Mouse (Mus musculus) frontal cortex, postnatal 25 days (tissue): ENCODE data around the gene Pabpn1l.

ENCODE experiments used
- DNase-seq, 2 experiments: peaks; one replicate each; pipeline ENCODE4 v3.0.0; 2022; ENCODE audit warnings: low spot score in 2 of 2

Pabpn1l gene

DNA sequence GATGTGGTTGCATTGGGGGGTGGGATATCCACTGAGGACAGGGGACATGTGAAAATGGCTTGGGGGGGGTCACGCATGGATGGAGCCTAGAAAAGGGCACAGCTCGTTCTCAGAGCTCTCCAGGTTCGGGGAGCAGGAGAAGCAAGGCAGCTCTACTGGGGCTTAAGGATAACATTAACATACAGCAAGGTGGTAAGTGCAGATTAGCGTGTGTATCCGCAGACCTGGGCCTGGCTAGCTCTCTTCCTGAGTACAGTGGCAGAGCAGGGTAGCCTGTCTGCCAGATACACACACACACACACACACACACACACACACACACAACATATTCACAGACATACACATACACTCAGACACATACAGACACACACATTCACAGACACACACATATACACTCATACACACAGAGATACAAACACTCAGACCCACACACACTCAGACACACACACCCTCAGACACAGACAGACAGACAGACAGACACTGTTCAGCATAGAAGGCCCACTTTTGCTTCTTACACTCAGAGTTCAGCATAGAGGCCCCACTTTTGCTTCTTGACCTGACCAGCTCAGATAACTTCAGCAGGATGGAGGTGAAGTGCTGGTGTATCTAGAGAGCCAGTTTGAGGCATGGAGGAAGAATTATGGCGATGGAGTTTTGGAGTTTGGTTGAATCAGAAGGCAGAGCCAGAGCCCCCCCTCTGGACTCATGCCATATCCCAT lies 3.7 kb downstream of the Pabpn1l start:
- DNase-seq = no peak

DNA sequence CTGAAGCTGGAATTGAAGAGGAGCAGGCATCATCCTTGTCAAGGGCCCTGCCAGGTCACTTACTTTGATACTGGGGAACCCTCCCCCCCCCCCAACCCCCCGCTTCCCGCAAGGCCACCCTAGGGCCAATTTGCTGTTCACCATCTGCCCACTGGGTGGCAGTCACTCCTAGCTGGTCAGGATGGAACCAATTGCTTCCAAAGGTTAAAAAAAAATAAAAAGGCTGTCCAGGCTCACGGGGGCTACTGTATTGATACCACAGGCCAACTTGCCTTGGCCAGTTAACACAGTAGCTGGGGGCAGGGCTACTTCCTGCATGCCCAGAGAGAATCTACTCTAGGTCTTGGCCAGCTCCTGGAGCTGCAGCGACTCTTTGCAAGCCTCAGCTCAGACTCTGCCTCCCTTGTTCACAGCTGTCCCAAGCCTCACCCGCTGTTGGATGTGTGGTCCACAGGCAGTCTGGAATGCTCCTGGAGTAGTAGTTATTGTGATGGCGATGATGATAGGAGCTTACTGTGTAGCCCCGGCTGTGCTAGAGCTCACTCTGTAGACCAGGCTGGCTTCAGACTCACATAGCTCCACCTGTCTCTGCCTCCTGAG lies 4.5 kb downstream of the Pabpn1l start:
- DNase-seq = peak; percentile 67 to 71

DNA sequence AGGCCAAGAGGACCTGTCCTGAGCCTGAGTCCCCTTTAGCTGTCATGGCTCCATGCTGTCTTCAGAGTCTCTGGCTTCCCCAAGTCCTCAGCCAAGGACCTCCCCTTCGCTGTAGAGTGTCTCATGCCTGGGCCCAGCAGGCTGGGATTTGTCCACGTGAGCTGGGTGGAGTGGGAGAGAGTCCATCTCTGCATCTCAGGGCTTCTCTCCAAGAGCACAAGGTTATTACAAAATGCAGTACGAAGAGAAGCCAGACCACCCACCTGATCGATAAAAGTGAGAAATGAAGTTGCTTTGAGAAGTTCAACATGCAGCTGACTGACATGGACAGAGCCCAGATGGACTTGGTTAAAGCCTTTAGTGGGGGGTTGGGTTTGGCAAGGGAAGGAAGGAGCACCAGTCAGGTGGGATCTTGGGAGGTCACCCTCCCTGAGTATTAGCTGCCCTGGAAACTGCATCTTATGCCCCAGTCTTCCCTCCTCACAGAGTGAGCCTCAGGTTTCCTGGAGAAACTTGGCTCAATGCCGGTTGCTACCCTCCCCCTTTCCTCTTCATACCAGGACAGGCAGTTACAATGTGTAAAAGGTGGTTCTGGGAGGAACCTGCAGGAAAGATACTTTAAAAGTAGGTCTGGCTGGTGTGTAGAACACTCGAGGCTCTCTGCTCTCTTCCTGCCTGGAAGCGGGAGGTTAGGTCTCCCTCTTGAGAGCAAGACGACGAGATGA lies 6.2 kb downstream of the Pabpn1l start:
- DNase-seq = no peak

DNA sequence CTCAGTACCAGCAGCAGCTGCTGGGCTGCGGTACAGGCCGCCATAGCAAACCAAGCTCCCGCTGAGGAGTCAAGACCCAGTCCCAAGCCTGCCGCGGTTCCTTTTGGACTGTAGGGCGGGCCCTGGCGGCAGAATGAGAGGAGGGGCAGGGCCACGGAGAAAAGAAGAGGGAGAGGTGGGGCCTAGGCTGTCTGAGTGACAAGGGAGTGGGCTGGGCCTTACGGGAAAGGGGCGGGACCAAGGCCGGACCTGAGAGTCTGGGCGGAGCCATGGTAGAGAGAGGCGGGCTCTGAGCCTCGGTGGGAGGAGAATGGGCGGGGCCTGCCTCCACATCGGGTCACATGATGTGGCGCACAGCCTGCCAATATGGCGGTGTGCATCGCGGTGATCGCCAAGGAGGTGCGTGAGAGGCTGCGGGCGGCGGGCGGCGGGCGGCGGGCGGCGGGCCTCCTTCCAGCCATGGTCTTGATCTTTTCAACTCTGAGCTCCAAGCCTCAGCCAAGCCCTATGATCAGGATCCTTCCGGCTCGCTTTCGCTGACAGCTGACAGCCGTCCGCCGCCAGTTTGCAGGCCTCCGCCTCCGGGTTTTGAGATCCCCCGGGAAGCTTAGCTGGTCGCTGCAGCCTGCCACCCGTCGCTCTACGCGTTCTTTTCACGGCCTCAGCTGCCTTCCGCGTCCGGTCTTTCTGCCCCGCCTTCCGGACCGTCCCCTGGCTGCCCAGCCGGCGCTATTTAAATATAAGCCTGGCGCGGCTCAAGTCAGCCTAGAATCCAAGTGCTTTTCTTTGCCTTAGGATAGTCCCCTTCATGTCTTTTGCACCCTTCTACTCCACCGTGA lies 11.0 kb downstream of the Pabpn1l start, which contains the start of the genes Galns and Trappc2l:
TSS of gene Galns (minus strand) at position 169 of the 839 bp plus-strand sequence.
TSS of gene Trappc2l (plus strand) at position 346 of the 839 bp plus-strand sequence.
- peak; percentile 75 to 89 for DNase-seq

DNA sequence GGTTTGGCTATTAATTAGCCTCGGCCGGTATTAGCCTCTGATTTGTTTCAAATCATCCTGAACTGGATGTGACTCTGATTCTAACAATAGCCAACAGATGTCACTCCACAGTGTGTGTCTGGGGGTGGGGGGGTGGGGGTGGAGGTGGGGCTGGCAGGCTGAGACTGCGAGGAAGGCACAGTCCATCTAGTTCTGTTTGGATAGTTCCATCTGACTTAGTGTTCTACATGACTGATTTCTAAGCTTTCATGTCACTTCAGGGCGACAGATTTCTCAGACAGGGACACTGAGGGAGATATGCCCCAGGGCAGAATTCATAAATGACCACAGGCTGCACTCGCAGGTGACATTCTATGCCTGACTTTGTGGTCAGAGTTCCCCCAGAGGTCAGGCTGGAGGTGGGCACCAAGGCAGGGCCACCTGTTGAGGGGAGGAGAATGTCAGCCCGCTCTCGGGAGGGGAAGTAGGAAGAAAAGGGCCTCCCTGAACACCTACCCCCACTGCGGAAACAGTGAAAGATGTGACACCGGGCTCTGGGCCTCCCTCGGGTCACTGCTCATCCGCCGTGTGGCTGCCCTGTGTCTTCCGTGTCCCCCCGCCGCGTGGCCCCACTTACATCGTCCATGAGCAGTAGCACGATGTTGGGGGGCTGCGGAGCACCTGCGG lies 11.8 kb downstream of the Pabpn1l start:
- DNase-seq = peak in 1 of 2 experiments; percentile 12

DNA sequence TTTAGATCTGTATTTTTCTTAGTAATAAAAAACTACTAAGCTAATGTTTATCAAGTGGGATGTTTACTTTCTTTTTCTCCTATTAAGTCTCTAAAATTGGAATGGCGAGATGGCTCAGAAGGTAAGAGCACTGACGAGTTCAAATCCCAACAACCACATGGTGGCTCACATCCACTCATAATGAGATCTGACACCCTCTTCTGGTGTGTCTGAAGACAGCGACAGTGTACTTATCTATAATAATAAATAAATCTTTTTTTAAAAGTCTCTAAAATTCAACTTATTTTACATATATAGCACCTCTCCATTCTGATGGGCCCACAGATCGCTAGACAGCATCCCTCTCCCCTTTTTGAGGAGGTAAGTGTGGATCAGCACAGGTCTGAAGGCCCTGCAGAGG lies 12.3 kb downstream of the Pabpn1l start:
- no peak for DNase-seq

DNA sequence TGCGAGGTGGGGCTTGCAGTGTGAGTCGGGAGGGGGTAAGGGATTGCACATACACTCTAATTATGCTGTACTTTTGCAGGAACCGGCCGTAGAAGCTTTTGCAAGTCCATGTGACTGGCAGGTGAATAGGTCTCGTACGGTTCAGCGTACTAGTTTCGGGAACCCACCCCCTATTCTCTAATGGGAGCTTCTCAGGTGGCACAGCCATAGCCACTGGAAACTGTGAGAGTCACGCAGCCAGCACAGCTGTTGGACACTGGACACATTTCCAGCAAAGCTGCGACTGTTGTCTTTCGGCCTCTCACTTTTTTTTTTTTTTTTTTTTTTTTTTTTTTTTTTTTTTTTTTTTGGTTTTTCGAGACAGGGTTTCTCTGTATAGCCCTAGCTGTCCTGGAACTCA lies 15.7 kb downstream of the Pabpn1l start:
- DNase-seq = no peak

DNA sequence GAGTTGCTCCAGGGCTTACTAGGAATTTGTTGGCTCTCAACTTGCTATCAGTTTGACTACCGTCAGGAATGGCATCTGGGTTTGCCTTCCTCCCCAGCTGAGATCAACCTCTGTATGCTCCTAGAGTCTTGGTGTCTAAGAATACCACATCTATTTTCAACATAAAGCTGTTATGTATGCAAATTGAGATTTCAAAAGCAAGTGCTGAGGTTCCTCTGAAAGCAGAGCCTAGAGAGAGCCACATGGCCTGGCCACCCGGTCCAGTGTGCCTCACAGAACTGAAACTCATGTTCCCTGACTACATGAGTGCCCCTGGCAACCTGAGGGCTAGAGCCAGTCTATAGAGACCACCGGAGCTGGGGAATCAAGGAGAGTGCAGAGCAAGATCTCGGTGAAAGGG lies 17.2 kb downstream of the Pabpn1l start:
- no peak for DNase-seq

DNA sequence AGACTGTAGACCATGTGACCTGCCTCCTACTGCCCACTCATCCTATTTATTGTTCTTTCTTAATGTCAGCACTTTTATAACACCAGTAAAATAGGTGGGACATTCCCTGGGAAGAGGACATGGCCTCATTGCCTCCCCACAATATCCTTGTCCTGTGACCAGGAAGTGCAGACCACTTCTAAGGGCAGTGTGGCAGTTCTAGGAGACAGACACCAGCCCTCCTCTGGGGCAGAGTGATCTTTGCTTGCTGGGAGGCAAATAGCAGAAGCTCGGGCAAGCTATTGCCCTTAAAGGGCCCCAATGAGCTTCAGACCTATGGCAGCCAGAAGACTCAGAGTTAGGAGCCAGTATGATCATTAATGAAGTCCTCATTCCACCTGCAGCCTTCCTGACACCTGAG lies 17.9 kb downstream of the Pabpn1l start:
- no peak for DNase-seq

DNA sequence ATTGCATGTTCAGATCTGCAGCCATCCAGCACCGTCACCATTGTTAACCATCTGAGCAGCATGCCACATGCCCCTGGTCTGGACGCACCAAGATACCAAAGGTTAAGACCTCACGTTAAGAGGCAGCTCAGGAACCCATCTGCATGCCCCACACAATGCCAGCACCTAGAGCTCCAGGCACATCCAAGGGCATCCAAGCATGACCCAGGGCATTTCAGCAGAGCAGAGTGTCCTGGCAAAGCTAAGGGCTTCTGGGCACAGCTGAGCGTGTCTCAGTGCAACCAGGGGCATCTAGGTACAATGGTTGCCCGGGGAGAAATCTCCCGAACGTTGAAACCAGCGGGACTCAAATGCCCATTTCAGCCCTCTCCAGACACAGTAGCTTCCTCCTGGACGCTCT lies 21.9 kb downstream of the Pabpn1l start:
- DNase-seq = no peak

DNA sequence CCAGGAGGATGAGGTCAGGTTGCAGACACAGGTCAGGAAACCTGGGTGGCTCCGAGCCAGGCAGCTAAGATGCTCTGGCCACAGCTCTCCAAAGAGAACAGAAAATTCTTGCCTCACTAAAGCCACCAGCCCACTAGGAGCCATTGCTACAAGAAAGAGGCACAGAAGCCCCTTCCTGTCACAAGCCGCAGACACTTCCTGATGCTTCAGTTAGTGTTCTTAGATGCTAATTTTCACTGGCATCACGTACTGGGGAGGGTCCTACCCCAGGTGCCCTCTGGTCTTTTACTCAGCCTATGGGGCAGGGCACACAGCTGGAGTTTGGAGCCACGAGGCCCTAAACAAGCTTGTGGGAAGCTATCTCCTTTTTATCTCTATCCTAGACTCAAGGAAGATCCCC lies 26.5 kb downstream of the Pabpn1l start:
- DNase-seq = no peak

DNA sequence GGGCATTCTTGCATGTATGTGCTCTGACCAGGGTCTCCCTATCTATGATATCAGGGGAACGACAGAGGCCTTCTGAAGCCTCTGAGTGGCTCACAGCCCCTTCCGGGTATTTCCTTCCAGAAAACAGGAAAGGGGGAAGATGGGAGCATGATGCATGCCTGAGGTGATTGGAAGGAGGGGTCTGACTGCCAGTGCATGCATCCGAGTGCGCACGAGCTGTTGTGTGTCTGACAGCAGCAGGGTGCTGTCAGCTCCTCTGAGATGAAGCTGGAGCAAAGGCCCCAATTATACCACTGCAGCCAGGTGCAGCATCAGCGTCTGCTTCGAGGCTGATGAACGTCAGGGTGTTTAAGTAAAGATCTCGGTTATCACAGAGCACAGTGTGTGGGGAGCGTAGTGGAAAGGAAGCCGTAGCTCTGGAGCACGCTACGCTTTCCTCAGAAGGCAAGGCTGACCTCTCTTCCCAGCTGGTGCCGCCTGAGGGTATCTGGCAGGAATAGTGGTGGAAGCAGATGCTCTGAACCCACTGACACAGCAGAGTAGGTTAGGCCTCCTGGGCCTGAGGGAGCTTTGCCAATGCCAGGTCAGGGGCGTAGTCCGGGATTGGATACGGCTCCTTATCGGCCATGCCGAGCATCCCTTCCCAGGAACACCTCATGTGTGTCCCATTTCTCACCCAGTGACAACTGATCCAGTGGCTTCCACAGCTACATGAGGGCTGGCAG lies 28.6 kb downstream of the Pabpn1l start:
- DNase-seq = no peak

DNA sequence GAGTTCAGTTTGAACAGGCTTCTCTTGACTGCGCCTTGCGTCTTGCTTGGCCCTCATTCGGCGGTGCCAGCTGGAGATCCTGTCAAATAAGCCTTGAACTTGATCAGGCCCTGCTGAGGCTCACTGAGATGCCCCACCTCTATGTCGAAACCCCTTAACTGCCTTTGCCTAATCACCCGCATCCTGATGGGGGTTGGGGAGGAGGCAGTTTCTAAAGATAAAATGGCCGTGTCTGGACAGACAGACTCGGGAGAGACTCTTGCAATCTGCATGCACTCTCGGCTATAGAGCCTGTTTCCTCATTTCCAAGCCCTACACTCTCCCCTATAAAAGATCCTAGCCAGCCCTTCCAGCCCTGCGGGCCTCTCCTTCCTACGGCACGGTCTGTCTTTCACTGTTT lies 29.3 kb downstream of the Pabpn1l start:
- DNase-seq = no peak

DNA sequence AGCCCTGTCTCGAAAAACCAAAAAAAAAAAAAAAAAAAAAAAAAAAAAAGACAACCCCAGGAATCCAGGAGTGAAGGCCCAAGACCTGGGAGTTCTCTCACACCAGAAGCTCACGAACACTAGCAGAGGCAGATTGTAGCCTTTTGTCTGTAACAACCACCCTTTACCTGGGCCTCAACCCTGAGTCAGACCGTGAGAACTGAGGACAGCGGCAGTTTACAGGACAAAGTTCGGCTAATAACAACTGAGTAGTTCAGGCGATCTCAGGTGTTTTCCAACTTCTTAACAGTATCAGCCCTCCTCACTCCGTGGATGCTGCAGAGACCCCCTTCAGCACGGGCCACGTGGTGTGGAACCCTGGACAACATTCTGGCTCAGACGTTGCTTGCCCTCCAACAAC lies 35.8 kb downstream of the Pabpn1l start:
- no peak for DNase-seq

DNA sequence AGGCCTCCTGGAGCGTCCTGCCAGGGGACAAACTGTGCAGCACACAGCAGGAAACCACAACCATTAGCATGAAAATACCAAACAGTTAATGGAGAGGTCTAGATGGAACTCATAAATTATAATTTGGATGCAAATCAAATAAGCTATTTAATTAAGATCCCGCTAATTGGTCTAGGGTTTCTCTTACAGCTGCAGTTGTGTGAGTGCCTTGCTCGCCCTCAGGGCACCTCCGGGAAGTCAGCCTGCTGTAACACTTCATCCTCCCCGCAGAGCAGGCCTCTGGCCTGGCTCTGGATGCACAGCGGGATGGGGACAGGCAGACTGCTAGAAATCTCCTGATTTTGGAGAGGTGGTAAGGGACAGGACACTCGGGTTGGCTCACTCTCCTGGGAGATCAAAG lies 36.4 kb downstream of the Pabpn1l start:
- no peak for DNase-seq

DNA sequence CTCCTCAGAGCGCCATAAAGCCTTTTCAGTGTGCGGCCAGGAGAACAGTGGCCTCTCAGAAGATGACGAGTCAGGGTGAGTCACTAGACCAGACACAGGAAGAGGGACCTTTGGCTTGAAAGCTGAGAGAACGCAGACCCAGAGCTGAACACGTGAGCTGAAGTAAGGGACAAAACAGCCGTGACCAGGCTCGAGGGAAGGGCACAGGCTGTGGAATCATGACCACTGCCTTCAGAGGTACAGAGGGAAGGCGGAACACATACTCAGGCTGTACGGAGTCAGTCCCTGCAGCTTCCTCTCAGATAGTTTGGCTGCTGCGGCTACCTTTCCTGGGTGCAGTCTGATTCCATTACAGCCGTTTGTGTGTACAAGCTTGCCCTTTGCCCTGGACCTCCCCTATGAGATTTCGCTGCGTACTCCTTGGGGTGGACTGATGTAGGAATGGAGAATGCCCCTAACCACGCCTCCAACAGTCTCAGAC lies 37.1 kb downstream of the Pabpn1l start:
- no peak for DNase-seq

DNA sequence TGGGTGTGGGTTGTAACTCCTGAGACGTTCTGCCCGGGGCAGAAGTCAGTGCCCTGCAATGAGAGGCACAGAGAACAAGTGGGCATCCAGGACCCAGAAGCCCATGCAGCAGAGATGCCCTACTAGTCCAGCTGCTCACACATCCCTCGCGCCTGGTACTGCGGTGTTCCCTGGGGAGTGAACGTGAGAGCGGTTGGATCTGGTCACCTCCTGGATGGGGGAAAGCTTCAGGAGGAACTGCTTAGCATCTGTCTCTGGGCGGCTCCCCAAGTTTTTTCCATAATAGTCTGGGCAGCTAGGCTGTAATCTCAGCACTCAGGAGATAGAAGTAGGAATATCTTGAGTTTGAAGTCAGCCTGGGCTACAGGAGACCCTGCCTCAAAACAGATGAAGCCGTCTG lies 37.6 kb downstream of the Pabpn1l start:
- no peak for DNase-seq

DNA sequence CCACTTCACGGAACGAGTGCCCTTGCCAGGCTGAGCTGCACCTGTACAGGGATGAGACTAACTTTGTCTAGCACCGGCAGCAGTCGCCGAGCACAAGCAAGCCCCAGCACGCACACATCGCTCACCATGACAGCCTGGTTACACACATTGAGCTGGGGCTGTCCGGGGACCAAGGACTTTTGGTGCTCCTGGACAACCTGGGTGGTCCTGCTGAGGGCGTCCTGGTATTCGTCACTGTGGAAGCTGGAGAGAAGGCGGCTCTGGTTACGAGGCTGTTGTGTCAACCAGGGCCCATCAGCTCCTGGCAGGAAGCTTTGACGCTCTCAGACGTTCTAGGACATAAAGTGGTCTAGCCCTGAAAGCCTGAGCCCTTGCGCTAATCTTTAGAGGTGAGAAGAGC lies 41.6 kb downstream of the Pabpn1l start:
- DNase-seq = no peak

DNA sequence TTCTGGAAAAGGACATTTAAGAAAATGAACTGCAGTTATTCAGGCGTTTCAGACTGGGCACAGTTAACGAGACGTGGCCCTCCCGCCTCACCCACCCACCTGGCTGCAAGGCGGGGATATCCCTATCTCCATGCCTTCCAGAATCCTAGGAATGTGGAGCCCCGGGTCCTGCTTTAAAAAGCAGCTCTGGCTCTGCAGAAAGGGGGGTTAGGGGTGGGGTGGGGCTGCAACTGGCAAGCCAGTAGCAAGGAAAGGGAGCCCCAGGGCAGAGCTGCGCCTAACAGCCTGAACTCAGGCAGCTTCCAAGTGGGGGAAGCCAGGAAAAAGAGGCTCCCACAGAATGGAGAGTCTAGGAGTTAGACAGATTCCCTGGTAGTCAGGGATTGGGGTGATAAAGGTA lies 43.3 kb downstream of the Pabpn1l start:
- no peak for DNase-seq

DNA sequence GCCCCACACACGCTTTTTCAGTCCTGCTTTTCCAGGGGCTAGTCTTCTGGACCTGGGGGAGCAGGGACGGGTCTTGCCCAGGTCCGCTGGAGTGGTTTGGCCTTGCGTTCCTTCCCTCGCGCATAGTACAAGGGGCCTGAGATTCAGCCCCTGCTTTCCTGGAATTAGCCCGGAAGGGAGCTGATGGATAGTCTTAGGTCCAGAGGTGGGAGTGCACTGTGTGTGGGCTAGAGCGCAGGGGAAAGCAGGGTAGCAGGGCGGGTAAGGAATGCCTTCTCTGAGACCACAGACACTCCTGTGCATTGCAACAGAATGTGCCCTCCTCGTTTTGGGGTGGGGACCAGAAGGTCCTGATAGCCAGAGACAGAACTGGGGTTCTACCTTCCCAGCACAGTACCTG lies 45.4 kb downstream of the Pabpn1l start:
- no peak for DNase-seq

DNA sequence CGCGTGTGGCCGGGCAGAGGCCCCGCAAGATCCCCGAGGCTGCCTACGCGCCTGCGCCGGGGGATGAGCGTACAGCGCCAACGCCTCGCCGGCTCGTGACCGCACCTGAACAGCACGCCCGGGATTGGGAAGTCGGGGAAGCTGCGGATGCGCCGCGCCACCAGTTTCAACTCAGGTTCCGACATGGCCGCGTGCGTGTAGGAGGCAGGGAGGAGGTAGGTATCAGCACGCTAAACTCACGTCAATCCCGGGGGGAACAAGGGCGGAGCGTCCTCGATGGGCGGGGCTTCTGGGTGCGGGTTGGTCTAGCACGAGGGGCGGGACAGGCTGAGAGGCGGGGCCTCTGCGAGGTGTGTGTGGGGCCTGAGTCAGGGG lies 45.9 kb downstream of the Pabpn1l start, which contains the start of gene Aprt:
TSS of gene Aprt (minus strand) at position 262 of the 375 bp plus-strand sequence.
- peak; percentile 81 to 88 for DNase-seq
